Mouse (Mus musculus): Measurements from ENCODE around the gene Vim.

The Vim gene

DNA sequence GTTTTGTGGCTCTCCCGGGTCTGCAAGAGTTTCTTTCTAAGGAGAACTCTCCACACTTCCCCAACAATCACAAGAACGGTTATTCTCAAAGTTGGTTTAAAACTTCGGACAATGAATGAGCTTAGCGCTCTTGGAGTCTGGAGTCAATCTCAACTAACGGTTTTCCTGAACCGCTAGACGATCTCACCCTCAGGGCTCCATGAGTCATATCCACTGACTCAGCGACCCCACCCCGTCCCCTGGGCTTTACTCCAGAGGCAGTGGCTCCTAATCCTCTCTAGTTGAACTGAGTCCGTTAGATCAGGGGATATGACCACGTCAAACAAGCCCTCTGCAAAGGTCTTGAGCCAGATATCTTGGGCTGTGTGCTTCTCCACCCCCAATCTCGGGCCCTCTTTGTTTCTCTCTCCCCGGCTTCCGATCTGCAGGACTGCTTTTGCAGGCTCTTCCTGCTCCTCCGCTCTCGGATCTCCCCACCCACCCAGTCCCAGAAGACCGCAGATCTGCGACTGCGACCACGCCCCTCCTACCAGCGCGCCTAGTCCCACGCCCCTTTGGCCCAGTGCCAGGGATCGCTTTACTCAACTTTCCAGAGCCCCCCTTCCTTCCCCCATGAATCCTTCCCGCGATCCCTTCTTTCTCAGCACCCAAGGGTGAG, at the start of gene Vim:
Vim (plus strand) TSS at position 520 of the 658 bp plus-strand sequence.
- no peak for DNase-seq

DNA sequence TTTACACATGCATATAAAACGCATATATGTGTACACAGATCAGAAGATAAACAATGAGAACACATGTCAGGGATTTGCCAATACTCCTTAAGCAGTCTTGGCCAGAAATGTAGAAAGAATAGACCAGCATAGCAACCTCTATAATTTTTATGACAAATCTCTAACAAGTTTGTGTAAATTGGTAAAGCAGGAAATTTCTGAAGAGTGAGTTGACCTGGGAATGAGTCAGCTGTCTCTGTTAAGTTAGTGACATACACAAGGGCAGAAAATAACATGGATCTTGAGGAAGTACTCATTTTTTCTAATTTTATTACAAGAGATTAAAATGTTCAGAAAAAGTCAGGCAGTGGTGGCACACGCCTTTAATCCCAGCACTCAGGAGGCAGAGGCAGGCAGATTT, 47.5 kb upstream of the Vim start:
- no peak for DNase-seq

DNA sequence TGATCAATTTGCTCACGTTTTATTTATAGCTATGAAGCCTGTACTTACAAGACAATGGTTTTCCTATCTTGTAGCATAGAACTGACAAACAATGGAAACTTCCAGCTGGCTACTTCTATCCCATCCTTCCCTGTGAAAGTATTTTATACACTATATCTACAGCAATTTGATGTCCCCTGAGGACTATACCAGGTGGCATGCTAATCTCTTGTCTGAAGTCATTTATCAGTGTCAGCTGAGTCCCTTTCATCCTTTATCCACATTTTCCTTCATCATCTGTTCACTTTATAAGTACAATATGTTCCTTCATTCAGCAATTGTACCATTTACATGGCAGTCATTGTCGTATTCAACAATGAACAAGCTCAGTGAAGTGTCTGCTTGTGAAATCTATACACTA, 46.6 kb upstream of the Vim start:
- peak; percentile 31 for DNase-seq

DNA sequence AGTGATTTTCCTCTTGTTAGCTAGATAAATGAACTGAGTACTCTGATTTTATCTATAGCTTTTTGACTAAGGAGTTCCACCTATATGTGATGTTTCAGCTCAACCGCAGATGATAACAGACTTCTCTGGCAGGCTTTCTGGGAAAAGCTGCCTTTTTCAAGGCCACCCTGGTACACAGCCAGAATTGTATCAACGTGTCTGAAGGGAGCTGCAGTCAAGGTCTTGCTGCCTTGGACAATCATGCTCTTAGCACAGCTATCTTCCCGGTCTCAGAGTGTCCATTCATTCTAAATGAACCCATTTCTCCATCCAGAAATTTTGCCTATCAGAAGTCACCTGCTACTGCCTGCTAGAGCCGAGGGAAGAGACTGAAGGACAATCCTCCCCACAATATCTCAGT, 46.2 kb upstream of the Vim start:
- DNase-seq = no peak

DNA sequence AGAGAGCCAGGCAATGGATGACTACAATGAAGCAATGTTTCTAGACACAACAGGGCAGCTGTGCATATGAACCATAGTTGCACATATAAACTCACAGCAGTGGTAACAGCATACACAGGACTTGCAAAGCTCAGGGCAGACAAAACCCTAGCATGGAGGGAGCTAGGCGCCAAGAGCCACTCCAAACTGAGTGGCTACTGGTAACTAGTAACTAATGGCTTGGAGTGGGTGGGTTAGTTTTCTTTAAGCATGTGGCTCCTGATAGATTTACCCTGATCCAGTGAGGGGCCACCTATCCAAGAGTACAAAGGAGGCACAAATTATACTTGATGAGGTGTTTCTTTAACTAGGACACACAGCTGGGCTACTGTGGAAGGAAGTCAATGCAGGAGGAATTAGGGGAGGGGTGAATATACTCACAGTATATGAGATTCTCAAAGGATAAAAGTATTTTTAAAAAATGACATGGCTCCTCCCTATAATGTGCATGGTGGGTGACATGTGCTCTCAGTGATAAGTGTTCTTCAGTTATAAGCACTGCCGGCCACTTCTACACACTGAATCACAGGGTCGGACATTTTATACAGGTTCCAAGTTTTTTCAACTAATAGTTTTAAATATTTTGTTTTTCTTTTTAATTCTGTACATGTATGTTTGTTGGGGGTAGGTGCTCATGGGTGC, 44.3 kb upstream of the Vim start:
- no peak for DNase-seq

DNA sequence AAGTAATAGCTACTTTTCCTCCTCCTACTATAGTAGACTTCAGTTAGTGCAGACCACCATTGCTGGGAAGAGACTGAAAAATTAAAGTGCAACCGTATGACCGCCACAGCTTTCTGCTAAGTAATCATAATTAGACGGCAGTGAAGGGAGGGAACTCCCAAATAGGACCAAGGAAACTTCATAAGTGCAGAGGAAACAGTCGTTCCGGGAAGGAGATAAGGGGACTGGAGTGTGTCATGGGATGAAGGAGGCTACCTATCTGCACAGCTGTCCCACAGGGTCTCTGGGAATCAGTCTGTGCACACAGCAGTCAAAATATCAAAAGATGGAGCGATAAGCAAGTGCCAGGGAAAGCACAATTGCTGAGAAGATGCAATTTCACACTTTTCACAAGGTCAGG, 43.1 kb upstream of the Vim start:
- no peak for DNase-seq

DNA sequence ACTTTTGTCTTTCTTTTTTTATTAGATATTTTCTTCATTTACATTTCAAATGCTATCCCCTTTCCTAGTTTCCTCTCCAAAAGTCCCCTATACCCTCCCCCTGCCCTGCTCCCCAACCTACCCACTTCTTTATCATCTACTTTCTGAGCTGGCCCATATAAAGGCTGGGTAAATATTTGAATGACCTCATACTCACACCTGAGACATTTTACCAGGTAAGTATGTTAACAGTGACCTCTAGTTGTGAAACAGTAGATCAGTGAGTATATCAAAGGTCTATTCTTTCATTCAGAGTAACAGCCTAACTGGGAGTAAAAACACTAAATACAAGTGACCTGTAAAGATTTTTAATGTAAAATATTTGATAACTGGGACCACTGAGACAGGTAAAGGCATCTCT, 37.0 kb upstream of the Vim start:
- DNase-seq = no peak

DNA sequence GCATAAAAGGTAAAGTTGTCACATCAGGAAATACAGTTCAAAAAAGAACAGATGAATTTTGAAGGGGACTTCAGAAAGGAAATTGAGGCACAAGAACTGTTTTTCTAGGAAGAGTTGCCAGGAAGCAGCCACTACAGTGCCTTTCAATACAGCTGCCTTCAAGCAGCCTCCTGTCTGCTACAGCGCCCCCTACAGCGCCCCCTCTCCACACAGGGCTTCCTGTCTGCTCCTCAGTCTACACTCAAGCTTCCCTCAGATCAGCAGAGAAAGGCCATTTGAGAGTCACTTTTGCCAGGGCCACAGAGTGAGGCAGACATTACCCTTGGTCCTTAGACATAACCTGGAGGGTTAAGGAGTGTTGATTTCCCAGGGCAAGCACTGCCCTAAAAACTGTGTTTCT, 36.0 kb upstream of the Vim start:
- no peak for DNase-seq

DNA sequence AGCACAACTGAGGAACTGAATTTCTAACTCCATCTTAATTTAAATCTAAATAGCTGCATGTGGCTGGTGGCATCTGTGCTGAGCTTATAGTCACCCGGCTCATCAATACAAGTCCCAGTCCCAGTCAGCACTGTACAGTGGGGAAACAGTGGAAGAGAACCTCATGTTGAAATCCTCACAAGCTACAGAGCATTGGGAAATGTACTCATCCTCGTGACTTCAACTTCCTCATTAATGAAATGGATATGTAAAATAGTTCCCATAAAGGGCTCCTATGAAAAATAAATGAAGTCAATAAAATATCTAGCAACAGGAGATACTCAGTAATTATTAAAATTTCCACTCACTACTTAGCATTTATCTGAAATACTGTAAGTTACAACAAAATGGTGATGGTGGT, 35.5 kb upstream of the Vim start:
- no peak for DNase-seq

DNA sequence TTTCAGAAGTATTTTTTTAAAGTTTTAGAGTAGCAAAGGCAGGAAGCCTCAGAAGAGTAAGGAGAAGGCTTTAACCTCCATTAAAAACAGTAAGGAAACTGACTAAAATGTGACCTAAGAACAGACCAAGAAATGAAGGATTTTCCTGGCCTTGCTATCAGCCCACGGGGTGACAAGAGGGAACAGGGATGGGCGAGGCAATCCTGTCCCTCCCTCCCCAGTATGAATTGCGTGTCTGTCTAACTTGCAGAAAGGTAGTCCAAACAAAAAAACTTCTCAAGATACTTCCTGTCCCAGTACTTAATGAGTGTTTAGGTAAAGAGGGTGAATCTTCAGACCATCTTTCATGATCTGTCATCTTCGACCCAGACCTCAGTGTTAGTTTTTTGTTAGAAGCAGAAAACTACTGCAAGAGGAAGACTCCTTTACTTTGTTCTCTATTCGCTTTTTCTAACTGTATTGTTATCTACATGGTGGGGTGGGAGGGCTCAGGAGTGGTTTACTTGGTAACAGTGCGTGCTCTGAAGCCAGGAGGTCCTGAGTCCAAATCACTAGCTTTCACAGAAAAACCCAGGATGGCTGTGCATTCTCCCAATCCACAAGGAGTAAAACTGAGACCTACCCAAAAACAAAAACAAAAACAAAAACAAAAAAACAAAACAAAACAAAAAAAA, 34.9 kb upstream of the Vim start:
- no peak for DNase-seq

DNA sequence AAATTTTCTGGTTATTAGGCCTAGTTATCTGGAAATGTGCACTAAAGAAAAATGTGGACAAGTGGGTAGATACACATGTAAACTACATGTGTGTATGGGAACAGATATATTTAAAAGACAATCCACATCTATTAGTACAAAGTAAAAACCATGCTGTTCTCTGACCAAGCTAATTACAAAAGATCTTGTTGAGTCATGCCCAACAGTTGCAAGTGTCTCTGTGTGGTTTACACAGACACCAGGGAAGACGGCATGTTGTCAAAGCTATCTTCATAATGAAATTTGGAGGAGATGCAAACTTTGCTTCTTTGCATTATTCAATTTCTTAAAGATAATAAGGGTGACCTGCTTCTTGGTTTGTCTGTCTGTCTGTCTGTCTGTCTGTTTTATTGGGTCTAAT, 33.9 kb upstream of the Vim start:
- no peak for DNase-seq

DNA sequence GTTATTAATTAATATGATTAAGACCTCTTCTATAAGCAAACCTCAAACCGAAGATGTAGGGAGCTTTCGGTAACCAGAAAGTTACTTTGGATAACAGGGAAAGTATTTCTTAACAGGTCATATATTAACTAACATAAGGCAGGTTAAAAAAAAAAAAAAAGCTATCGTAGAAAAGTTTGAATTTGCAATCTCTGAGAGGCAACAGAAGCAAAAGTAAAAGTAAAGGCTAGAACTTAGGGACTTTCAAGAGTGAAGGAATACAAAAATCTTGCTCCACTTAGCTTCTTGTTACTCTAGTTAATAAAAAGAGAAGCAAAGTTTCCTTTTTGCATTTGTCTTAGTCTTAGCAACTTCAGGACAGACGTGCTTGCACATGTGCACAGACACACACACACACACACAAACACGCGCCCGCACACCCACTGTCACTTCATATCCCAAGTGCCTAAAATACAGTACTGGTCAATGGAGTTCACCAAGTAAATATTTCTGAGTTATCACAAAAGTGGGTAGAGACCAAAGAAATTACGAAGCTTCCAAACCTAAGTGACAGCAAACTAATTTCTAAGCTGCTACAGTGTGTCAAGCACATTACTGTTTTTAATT, 30.1 kb upstream of the Vim start:
- DNase-seq = no peak

DNA sequence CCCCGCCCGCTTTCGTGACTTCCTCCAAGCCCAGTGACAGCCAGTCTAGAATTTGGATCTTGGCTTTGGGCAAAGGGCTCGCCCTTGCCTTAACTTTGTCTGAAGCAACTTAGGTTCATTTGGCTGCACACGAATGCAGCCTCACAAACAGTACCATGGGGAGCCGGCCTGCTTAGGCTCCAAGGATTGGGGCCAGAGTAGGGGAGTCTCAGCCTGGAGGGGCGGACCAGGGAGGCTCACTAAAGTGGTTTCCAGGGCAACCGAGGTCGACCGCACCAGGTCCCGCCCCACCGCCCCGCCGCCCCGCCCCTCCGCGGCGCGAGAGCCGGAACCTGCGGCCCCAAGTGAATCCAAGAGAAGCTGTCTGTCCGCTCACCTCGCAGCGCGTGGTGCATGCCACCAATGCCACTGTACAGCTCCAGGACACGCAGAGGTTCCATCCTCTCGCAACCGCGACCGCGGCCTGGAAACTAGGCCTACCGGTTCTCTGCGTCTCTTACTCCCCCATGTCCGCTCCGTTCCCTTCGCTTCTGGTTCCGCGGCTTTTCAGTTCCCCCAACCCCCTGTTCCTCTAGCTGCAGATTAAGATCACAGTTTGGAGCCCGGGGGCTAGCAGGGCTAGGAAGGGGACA, 29.4 kb upstream of the Vim start, which contains the start of gene Trdmt1:
Trdmt1 (minus strand) TSS at position 476 of the 632 bp plus-strand sequence.
- peak; percentile 96 for DNase-seq

DNA sequence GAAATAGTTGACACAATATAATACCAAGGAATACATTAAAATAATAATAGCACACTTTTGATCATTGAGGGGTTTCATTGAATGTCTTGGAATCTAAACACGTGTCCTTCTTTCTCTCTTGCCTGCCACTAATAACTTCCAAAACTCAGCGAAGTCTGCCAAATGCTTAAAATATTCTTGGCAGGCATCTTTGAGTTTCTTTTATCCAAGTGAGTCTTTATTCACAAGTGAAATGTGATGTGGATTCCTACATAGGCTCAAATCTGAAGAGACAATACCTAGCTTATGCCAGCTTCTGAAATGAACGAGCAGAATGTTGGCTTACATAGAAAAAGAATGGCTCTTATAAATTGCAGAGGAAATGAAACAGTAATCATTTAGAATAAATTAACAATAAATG, 25.0 kb upstream of the Vim start:
- no peak for DNase-seq

DNA sequence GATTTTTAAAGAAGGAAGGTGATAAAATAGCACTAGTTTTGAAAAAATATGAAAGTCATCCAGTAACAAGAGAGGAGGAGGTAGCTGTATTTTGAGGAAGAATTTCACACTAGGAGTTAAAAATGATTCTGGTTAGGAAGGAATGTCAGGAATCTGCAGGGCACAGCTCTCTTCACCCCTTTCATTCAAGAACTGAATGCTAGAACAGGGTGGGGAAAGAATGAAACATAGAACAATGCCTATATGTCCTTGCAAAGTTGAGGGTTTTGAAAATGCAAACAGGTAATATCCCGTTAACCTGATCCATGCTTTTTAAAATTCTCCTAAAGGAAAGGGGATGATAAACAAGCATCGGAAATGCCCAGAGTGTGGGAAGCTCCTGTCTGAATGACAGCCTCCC, 19.8 kb upstream of the Vim start:
- no peak for DNase-seq

DNA sequence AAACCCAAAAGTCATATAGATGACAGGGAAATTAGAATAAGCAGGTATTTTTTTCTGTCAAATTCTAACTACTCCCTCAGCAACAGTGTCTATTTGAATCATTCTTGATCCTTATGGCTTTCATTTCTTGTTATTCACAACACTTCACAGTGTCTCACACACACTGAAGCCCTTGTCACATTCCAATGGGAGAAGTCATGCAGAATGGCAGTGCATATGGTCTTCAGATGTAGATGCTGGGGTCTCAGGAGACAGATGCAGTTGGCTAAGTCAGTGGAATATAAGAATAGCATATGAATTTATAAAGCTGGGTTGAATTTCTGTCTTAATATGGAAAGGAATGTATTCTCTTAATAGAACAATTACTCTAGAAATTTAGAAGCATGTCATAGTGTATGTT, 17.5 kb upstream of the Vim start:
- DNase-seq = peak; percentile 43

DNA sequence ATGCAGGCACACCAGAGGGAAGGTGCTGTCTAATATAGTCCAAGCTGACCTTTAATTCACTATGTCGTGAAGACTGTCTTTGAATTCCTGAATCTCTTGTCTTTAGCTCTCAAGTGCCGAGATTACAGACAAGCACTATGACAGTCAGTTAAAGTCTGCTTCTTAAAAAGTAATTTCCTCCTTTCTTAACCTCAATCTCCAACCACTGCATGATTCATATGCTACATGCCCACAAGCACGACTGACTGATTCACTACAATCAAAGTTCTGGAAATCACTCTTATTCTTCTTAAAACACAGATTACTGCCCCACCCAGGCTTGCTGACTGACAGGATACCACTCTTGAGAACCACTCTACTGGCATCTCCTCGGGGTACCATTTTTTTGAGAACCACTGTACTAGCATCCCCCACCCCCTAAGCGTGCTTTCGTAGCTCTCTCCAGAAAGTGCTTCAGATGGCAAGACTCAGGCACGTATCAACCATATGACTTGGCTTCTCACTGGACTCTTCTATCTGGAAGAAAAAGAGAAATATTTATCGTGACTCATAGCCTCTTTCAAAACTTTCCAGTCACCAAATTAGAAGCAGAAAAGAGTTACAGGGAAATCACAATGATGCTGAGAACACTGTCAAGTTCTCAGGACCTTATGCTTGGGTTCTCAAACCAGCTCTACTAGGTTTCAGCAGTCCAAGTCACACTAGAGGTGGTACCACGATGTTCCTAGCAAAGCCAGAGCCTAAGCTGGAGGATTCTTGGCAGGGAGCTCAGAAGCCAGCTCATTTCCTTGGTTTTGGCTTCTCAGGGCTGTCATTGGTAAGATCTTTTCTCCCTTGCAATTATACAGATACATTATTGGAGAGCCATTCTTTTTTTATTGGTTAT, 16.3 kb upstream of the Vim start:
- DNase-seq = no peak

DNA sequence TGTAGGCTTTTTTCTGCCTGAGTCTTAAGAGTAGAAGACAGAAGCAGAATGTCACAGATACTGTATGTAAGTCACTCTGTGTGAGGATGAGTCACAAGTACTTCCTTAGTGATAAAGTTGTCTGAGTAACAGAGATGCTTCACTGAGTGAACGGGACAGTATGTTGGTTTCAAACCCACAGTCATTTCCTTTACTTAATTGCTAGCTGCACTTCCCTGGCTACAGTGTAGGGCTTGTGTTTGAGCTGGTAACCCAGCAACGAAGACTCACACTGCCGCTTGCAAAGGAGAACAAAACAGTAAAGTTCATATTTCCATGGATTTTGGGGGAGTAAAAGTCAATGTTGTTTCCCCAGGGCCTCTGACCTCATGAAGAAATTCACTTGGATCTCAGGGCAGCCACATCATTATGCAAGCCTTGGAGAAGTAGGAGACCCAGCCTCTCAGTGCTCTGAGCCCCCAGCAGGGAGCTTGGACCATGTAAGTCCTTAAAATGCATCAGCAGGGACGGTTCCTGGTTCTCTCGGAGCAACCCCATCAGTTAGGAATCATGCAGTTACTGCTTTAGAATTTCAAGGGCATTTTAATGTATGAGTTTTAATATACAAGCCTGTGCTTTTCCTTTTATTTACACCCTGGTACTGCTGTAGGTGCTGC, 15.0 kb upstream of the Vim start:
- no peak for DNase-seq

DNA sequence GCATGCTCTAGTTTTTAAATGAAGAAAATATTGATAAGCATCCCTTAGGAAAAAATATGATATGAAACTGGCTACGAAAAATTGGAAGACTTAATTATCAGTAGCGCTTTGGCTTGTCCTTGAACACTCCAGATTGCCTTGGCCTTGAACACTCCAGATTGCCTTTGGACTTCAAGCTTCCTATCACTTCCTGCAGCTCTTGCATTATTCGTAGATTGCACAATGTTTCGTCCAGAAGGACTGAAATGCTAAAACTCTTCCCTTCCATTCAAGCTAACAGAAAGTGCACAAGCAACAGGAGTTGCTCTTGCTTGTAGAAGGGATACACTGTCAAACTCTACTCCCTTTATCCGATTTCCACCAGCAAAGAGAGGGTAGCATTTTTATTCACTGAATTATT, 14.4 kb upstream of the Vim start:
- DNase-seq = no peak

DNA sequence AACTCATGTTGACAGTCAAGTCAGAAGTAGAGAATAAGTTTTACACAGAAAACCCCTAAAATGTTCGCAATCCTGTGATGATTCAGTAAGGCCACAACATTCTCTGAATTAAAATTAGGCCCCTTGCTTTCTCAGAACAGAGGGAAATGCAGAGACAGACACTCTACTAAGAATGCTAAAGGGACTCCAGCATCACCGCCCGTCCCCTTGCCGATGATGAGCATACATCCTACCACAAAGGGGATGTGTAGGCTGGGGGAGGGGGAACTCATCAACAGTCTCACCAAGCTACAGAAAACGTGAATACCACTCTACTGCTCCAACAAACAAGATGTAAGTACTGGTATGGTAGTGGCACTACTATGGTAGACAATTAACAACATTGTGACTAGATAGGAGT, 14.0 kb upstream of the Vim start:
- DNase-seq = no peak

DNA sequence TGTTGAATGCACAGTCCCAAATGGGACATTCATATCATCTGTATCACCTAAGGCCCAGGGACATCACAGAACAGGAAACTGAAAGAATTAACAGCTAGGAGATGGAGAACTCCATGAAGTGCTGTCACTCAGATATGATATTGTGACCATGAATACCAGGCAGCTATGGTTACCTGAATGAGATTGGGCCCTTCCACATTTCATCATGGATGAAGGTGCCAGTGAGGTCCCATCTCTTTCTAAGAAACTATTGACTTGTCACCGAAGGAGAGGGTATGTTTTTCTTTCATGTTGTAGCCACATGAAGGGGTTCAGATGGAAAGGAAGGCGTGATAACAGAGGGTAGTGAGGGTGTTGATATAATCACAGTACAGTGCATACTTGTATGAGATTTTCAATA, 13.3 kb upstream of the Vim start:
- DNase-seq = no peak

DNA sequence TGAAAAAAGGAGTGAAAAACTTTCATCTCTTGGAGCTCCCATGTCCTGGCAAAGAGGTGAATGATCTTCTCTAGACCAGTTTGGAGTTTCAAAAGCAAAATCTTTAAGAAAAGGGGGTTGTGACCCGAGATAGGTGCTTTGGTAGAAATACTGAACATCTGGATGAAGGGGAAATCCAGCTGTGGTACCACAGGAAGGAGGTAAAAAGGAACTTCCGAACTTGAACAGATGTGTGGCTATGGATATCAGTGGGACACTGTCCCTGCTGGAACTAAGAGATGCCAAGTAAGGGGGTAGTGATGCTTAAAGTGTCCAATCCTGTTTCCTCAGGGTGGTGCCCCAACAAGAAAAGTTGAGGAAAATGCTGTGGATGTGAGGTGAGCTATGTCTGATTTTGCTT, 3.6 kb upstream of the Vim start:
- no peak for DNase-seq
